Mouse (Mus musculus) erythroblast, embryonic 14.5 days (primary cell): ENCODE results near the gene Gm20431.

Experiments used
- GATA1 ChIP-seq: IDR thresholded peaks from 2 replicates; pipeline ENCODE4 v1.6.1; 2012; ENCODE audit warnings: low read length, inconsistent platforms, mixed read lengths
- TAL1 ChIP-seq: IDR thresholded peaks from 3 replicates; pipeline ENCODE4 v1.6.1; 2012; ENCODE audit warnings: low read length, inconsistent platforms, mixed read lengths

- no peak for TF ChIP-seq TAL1
- TF ChIP-seq GATA1: no peak
Observed at GRCm38 (mm10) chr2:167688126-167688497, 26.8 kb upstream of the Gm20431 start.
